Mouse (Mus musculus): ENCODE results near the gene Prkar1a. TPM values are rescaled to one million over a fixed set of nuclear protein-coding genes. Genes with fewer than 3 reads are reported as not detected.
"Not testable (repeated sequence)": the region's sequence is repeated elsewhere in the genome, so short reads cannot be mapped to it uniquely, and the experiment has no call there.

Prkar1a gene
- total and polyA plus RNA-seq, 3 experiments: 169 to 378 (median 363) TPM

- DNase-seq: peak; percentile 45 to 68
- WGBS: 41% methylated on average over 8 of the region's 8 CpGs
- H3K4me1 ChIP-seq (ENCODE audit: control insufficient read depth, insufficient read depth, low read length); H3K27me3 ChIP-seq (ENCODE audit: control insufficient read depth, insufficient read depth, low read length); H3K27ac ChIP-seq; H3K36me3 ChIP-seq (ENCODE audit: control insufficient read depth, insufficient read depth, low read length); H3K4me3 ChIP-seq; H3K9ac ChIP-seq (ENCODE audit: low read depth, low read length); H3K79me2 ChIP-seq (replicated peaks; ENCODE audit: control insufficient read depth, insufficient read depth, low read length): not testable (repeated sequence)
- intact Hi-C loops (cut with DNase I): loop anchor here (2.0 kb wide), 1 partner anchor 32 kb away; no protein-coding TSS in a partner anchor
- peak; percentile 68 for TF ChIP-seq CTCF (IDR thresholded peaks at IDR 0.05)
Measured at GRCm38 (mm10) chr11:109619055-109619454, 30.1 kb upstream of the Prkar1a start.

- peaks cover 2% of the 10 kb centered on the region; the same call in 1 of the 2 replicates for H3K36me3 ChIP-seq (ENCODE audit: control insufficient read depth, insufficient read depth, low read length)
- peaks cover 10% of the 10 kb centered on the region for H3K4me1 ChIP-seq (ENCODE audit: control insufficient read depth, insufficient read depth, low read length)
- TF ChIP-seq EP300 (IDR thresholded peaks at IDR 0.05; ENCODE audit: insufficient read depth, low read depth, low read length) (no peak), CTCF (IDR thresholded peaks at IDR 0.05) (no peak), POLR2A (IDR thresholded peaks at IDR 0.05; ENCODE audit: insufficient read depth, low read depth, low read length) (no peak)
- 79% methylated on average over 6 of the region's 6 CpGs for WGBS
- H3K4me3 ChIP-seq: no peak overlapping the region
- no peaks in the 10 kb centered on the region for H3K79me2 ChIP-seq (replicated peaks; ENCODE audit: control insufficient read depth, insufficient read depth, low read length)
- H3K27ac ChIP-seq: no peak overlapping the region
- H3K9ac ChIP-seq (ENCODE audit: low read depth, low read length): no peak overlapping the region
- no peak for DNase-seq
- intact Hi-C loops (cut with DNase I): no loop called here
- H3K27me3 ChIP-seq (ENCODE audit: control insufficient read depth, insufficient read depth, low read length): no peaks in the 10 kb centered on the region
Measured at GRCm38 (mm10) chr11:109620356-109620755, 28.8 kb upstream of the Prkar1a start.

- H3K4me3 ChIP-seq: no peak overlapping the region
- WGBS: 11% methylated on average over 2 of the region's 2 CpGs
- no peak overlapping the region for H3K27ac ChIP-seq
- intact Hi-C loops (cut with DNase I): no loop called here
- no peaks in the 10 kb centered on the region for H3K79me2 ChIP-seq (replicated peaks; ENCODE audit: control insufficient read depth, insufficient read depth, low read length)
- peaks cover 2% of the 10 kb centered on the region; the same call in 1 of the 2 replicates for H3K36me3 ChIP-seq (ENCODE audit: control insufficient read depth, insufficient read depth, low read length)
- no peak overlapping the region for H3K9ac ChIP-seq (ENCODE audit: low read depth, low read length)
- TF ChIP-seq CTCF (IDR thresholded peaks at IDR 0.05): peak; percentile 92
- no peak for TF ChIP-seq POLR2A (IDR thresholded peaks at IDR 0.05; ENCODE audit: insufficient read depth, low read depth, low read length)
- peaks cover 10% of the 10 kb centered on the region for H3K4me1 ChIP-seq (ENCODE audit: control insufficient read depth, insufficient read depth, low read length)
- DNase-seq: peak; percentile 35 to 55
- no peaks in the 10 kb centered on the region for H3K27me3 ChIP-seq (ENCODE audit: control insufficient read depth, insufficient read depth, low read length)
Measured at GRCm38 (mm10) chr11:109621183-109621582, 28.0 kb upstream of the Prkar1a start.

GRCm38 (mm10) chr11:109622518-109623037 is 26.6 kb upstream of the Prkar1a start:
- Histone ChIP-seq H3K9ac (ENCODE audit: low read depth, low read length) (peak overlapping the region; percentile 26; the same call in 1 of the 2 replicates), H3K4me3 (peak overlapping the region; percentile 33; the same call in 1 of the 2 replicates), H3K4me1 (ENCODE audit: control insufficient read depth, insufficient read depth, low read length) (peaks cover 7% of the 10 kb centered on the region), H3K27me3 (ENCODE audit: control insufficient read depth, insufficient read depth, low read length) (no peaks in the 10 kb centered on the region), H3K36me3 (ENCODE audit: control insufficient read depth, insufficient read depth, low read length) (no peaks in the 10 kb centered on the region), H3K27ac (peak overlapping the region; percentile 76), H3K79me2 (replicated peaks; ENCODE audit: control insufficient read depth, insufficient read depth, low read length) (no peaks in the 10 kb centered on the region)
- intact Hi-C loops (cut with DNase I): loop anchor here (1.0 to 2.0 kb wide), 2 partner anchors 28 to 238 kb away; no protein-coding TSS in a partner anchor
- DNase-seq: peak; percentile 54 to 69
- 4% methylated on average over 15 of the region's 15 CpGs for WGBS
- 0 out of 2 replicates have a peak, but pooled peaks have one; percentile 1 for TF ChIP-seq CTCF (IDR thresholded peaks at IDR 0.05)
- peak; percentile 82 for TF ChIP-seq EP300 (IDR thresholded peaks at IDR 0.05; ENCODE audit: insufficient read depth, low read depth, low read length)
- TF ChIP-seq POLR2A (IDR thresholded peaks at IDR 0.05; ENCODE audit: insufficient read depth, low read depth, low read length): 0 out of 2 replicates have a peak, but pooled peaks have one; percentile 28

- Histone ChIP-seq H3K4me1 (ENCODE audit: control insufficient read depth, insufficient read depth, low read length) (peaks cover 7% of the 10 kb centered on the region), H3K4me3 (no peak overlapping the region), H3K27me3 (ENCODE audit: control insufficient read depth, insufficient read depth, low read length) (no peaks in the 10 kb centered on the region), H3K9ac (ENCODE audit: low read depth, low read length) (no peak overlapping the region), H3K27ac (peak overlapping the region; percentile 76), H3K36me3 (ENCODE audit: control insufficient read depth, insufficient read depth, low read length) (no peaks in the 10 kb centered on the region), H3K79me2 (replicated peaks; ENCODE audit: control insufficient read depth, insufficient read depth, low read length) (no peaks in the 10 kb centered on the region)
- no peak for DNase-seq
- intact Hi-C loops (cut with DNase I): loop anchor here (2.0 kb wide), 1 partner anchor 28 kb away; no protein-coding TSS in a partner anchor
- WGBS: 54% methylated on average over 7 of the region's 7 CpGs
- no peak for TF ChIP-seq CTCF (IDR thresholded peaks at IDR 0.05)
- TF ChIP-seq POLR2A (IDR thresholded peaks at IDR 0.05; ENCODE audit: insufficient read depth, low read depth, low read length): no peak
- TF ChIP-seq EP300 (IDR thresholded peaks at IDR 0.05; ENCODE audit: insufficient read depth, low read depth, low read length): no peak
Measured at GRCm38 (mm10) chr11:109623238-109623637, 26.0 kb upstream of the Prkar1a start.

GRCm38 (mm10) chr11:109627648-109628047 is 21.6 kb upstream of the Prkar1a start:
- H3K27me3 ChIP-seq (ENCODE audit: control insufficient read depth, insufficient read depth, low read length): no peaks in the 10 kb centered on the region
- no peak overlapping the region for H3K4me3 ChIP-seq
- 90% methylated on average over 4 of the region's 4 CpGs for WGBS
- intact Hi-C loops (cut with DNase I): no loop called here
- H3K36me3 ChIP-seq (ENCODE audit: control insufficient read depth, insufficient read depth, low read length): no peaks in the 10 kb centered on the region
- no peaks in the 10 kb centered on the region for H3K79me2 ChIP-seq (replicated peaks; ENCODE audit: control insufficient read depth, insufficient read depth, low read length)
- H3K4me1 ChIP-seq (ENCODE audit: control insufficient read depth, insufficient read depth, low read length): peaks cover 3% of the 10 kb centered on the region; the same call in 1 of the 2 replicates
- TF ChIP-seq EP300 (IDR thresholded peaks at IDR 0.05; ENCODE audit: insufficient read depth, low read depth, low read length): no peak
- peak; percentile 61 for TF ChIP-seq CTCF (IDR thresholded peaks at IDR 0.05)
- DNase-seq: no peak
- H3K9ac ChIP-seq (ENCODE audit: low read depth, low read length): no peak overlapping the region
- no peak overlapping the region; the same call in 1 of the 2 replicates for H3K27ac ChIP-seq
